Mouse (Mus musculus) c-Kit-positive CD71-positive TER-119-positive erythroid progenitor cells, embryonic 14.5 days (primary cell): ENCODE data around the gene Kdelc2.

Experiments used
- DNase-seq: peaks from one replicate; pipeline ENCODE4 v3.0.0-alpha.2; 2013; ENCODE audit warnings: low spot score

The Kdelc2 gene

DNA sequence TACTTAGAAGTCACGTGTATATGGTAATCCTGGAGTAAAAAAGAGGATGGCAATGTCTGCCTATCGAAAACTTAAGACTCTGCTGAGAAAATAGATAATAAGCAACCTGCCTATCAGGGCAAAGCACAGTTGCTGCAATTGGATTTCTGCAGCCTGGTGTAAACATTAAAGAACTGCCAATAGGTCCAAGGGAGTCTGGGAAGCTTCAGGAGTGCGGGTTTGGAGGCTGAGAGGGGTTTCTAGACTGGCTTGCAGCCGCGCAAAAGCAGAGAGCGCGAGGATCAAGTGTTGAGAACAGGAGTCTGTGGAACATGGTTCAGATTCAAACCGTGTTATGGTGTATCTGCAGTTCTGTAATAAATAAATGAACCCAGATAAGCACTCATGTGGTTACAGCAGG lies 1.0 kb downstream of the Kdelc2 start:
- DNase-seq: no peak

DNA sequence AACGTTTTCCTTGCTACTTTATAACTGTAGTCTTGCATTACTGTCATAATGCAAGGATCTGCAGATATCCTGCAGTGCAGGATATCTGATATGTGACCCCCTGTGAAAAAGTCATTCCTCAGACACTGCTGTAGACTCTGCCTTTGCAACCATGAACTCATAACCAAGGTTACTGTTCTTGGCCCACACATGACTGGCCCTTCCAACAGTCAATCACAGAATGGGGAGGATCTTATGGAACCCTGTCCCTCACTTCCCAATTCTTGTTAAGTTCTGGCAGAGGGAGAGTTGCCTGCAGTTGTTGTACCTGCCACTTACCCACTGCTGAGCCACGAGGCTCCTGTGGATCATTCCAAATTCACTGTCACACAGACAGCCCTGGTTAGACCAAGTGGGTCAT lies 3.6 kb downstream of the Kdelc2 start:
- DNase-seq: no peak

- no peak for DNase-seq
These were observed 5.3 kb downstream of the Kdelc2 start for GRCm38 (mm10) chr9:53389109-53389508.

- no peak for DNase-seq
These were observed 6.3 kb downstream of the Kdelc2 start for GRCm38 (mm10) chr9:53390136-53390535.

DNA sequence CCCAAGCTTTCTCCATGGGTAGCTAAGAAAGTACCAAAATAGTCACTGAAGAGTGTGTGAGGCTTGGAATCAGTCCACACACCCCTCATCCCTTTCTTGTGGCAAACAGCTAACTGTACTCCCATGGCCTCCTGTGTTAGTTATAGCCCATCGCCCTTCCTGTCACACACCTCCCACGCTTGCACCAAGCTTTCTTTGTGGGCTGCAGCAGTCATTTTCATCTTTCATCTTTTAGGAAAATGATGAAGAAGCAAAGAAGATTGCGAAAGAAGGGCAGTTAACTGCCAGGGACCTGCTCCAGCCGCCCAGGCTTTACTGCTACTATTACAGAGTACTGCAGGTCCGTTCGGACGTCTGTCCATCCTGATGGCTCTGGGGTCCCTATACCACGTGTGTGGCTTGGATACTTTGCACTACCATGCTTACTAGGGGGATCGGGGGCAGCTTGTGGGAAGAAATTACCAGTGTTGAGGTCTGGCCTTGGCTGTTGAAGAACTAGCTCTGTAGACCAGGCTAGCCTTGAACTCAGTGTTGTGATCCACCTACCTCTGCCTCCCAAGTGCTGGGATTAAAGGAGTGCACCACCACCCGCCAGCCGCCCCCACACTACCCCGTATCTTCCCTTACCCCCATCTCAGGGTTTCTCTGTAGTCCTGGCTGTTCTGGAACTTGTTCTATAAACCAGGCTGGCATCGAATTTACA lies 14.0 kb downstream of the Kdelc2 start:
- no peak for DNase-seq

DNA sequence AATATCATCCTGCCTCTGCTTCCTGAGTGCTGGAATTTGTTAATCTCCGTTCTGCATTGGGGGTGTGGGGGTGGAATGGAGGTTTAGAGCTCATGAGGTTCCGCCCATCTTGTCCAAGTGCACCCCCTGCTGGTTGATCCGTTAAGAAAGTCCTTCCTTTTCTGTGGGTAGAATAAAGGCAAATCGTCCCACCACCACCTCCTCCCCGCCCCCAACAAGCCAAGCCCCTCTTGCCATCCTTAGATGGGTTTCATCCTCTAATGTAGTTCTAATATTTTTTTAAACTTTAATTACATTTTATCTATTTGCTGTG lies 14.5 kb downstream of the Kdelc2 start:
- DNase-seq: peak; percentile 60

DNA sequence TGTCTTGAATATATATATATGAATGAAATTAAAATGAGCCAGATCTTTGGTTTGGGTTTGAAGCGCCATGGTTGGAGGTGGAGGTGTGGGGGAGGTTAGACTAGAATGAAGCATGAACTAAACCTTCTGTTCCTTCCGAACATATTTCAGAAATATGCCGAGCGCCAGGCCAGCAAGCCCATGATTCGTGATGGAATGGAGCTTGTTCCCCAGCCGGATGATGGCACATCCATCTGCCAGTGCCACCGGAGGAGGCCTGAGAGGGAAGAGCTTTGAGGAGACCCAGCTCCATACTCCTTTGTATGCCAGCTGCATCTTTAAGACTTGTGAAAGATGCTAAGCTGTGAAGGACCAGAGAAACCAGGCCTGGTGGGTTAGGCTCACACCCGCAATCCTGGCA lies 15.7 kb downstream of the Kdelc2 start:
- no peak for DNase-seq

- no peak for DNase-seq
These were observed 16.9 kb downstream of the Kdelc2 start for GRCm38 (mm10) chr9:53400696-53401095.

- no peak for DNase-seq
These were observed 17.3 kb downstream of the Kdelc2 start for GRCm38 (mm10) chr9:53401146-53401545.

DNA sequence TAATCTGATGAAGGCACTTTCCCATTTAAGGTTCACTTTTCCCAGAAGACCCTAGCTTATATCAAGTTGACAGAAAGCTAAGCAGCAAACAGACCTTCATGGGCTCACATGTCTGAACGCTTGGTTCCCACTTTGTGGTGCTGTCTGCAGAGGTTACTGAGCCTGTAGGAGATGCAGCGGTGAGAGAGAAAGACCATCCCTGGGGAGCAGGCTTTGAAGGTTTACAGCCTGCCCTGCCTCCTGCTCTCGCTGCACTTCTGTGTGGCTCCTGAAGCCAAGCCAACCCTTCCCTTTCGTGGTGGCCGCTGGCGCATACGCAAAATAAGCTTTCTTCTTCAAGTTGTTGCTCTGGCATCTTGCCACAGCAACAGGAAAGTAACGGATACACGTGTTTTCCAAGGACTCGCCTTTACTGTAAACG lies 18.5 kb downstream of the Kdelc2 start, which contains the start of gene 4930550C14Rik:
Gene 4930550C14Rik (plus strand): TSS at position 35 of the 421 bp plus-strand sequence.
- DNase-seq: no peak

DNA sequence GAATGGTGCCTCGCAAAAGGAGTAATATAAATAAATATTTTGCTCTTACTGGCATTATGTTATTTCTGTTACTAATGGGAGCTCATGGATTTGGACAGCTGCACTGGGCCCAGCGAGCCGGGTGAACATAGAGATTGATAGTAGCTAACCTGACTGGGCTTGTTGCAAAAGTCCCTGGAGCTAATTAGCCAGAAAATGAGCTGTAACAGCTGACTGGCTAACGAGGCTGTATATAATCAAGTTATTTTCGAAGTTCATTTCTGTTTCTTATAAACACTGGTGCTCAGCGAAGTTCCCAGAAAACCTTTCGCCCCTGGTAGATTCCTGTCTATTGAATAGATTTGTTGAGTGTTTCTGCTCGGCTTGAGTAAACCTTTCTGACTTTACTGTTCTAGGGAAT lies 19.2 kb downstream of the Kdelc2 start:
- no peak for DNase-seq

DNA sequence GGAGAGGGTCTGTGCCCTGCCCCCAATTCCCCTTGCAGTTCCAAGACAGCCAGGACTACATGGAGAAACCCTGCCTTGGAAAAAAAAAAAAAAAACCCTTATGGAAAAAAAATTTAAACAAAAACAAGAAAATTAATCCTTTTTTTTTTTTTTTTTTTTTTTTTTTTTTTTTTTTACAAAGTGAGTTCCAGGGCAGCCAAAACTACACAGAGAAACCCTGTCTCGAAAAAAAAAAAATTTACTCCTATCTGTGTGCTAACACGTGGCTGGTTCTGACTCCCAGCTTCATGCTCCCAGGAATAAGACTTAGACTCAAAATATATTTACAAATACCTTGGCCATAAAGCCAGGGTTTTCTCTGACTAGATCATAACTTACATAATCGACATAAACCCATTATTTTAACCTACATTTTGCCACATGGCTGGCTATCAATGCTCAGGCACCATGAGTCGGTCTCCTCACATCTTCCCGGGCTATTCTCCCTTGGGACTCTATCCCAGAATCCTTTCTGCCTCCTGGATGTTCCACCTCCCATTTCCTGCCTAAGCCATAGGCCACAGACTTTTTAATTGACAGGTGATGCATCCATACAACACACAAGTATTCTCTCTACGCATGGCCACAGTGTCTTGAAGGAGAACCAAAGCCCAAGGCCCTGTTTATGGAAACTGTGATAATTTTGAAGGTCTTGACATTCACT lies 20.4 kb downstream of the Kdelc2 start:
- no peak for DNase-seq

GRCm38 (mm10) chr9:53404753-53405722 lies 21.2 kb downstream of the Kdelc2 start:
- peak; percentile 35 for DNase-seq

GRCm38 (mm10) chr9:53408548-53408947 lies 24.7 kb downstream of the Kdelc2 start:
- no peak for DNase-seq

DNA sequence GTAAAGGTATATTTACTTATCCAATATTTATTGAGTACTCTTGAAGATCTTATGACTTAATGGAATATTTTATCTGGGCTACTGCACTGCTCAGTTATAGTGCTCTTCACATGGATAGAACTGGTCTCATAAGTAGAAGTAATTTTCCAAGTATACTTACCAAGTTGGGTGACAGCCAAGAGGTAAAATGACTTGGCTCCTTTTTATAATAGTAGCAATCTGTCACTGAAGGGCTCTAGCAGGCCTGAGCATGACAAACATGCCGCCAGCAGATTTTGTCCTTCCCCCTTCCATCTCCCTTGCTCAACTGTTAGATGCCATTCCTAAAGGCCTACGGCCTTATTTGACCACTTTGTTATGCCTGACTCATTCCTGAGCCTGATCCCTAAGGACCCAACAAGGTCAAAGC lies 25.1 kb downstream of the Kdelc2 start:
- DNase-seq: no peak

GRCm38 (mm10) chr9:53409427-53409826 lies 25.6 kb downstream of the Kdelc2 start:
- peak; percentile 42 for DNase-seq

DNA sequence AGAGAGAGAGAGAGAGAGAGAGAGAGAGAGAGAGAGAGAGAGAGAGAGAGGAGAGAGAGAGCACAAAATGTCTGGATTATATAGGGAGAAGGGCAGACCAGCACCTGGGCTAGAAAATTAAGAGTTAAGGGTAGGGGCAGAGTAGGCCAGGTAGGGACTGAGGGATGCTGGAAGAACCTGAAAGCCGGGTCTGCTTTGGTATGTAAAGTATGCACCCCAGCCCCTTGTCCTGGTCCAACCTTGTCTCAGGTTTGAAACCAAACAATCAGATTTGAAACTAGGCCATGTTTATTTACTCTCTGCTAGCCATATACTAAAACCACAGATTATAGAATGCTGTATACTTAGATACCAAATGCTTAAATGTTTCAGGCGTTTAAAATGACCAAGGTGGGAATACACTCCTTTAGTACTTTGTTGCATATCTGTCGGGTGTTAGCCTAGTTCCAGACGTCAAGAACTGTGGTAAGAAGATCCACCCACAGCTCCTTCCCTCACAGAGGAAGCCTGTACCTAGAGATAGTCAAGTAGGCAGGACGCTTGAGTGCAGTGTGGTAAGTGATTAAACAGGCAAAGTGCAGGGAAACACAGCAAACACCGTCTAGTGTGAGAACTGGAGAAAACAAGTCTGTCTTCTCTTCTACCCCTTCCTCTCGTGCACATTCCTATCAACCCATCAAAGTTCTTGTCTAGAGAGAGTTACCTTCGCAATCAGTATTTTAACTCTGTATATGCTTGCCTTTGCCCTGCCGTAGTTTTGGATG lies 38.5 kb downstream of the Kdelc2 start:
- peak; percentile 71 for DNase-seq

DNA sequence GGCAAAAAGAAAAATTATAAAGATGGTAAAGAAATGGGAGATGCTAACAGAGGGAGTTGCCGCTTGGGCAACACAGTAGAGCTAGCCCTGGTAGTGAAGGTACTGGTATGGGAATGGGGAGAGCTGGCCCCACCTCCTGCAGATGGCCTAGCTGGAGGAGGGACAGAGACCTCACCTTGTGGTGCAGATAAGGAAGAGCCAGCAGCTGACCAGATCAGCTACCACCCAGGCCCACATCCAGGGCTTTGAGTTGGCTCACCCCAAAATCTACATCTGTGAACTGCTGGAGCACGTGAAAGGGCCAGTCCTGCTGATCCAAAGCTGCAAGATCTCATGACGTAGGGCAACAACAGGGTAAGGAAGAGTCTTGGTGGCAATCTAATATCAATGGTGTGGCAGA lies 42.9 kb downstream of the Kdelc2 start:
- DNase-seq: no peak

- DNase-seq: no peak
These were observed 43.8 kb downstream of the Kdelc2 start for GRCm38 (mm10) chr9:53427638-53428037.

GRCm38 (mm10) chr9:53435830-53436570 lies 52.2 kb downstream of the Kdelc2 start:
- DNase-seq: no peak

GRCm38 (mm10) chr9:53450609-53451008 lies 66.8 kb downstream of the Kdelc2 start:
- no peak for DNase-seq
